Mouse (Mus musculus) ES-Bruce4 (cell line): ENCODE measurements around the gene Ctrc.
A peak's percentile ranks its signal among the peaks of the same experiment; 100 is the strongest.

ENCODE experiments used
- CTCF ChIP-seq: IDR thresholded peaks from one replicate; pipeline ENCODE4 v1.8.1; 2011; ENCODE audit warnings: low read depth, low read length
- EP300 ChIP-seq: IDR thresholded peaks from 2 replicates; pipeline ENCODE4 v1.6.1; 2011; ENCODE audit warnings: low read depth, low read length; ENCODE audit not compliant: insufficient read depth
- POLR2A ChIP-seq: IDR thresholded peaks from one replicate; pipeline ENCODE4 v1.8.1; 2011; ENCODE audit warnings: low read length; ENCODE audit not compliant: insufficient read depth

GRCm38 (mm10) chr4:141790524-141790990 is 55.6 kb downstream of the Ctrc start, which contains the start of gene Dnajc16:
- TF ChIP-seq POLR2A (no peak), CTCF (no peak), EP300 (peak; percentile 61; the same call in 1 of the 2 replicates)
